Mouse (Mus musculus): ENCODE results near the gene Tmem207. TPM values are rescaled to one million over a fixed set of nuclear protein-coding genes. Genes with fewer than 3 reads are reported as not detected.
A peak's percentile ranks its signal among the peaks of the same experiment; 100 is the strongest.

Gene Tmem207
- 0.10 and 0.25 TPM in 2 replicates for polyA plus RNA-seq (2012; rRNA removed)

DNA sequence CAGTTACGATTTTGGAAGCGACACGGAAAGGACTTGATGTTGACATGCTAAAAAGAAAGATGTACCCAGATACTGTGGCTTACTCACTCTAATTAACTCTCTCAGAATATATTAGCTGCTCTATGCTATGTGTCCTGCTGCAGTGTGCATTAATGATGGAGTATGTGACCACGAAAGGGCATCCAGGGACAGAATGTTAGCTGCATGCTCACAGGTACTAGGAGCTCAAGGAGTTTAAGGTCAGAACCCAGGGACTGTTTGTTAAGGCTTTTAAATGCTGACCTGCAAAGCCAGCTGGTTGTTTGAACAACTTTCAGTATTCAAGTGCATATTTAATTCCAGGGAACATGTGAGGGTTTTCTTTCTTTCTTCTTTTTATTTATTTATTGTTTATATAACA lies at the start of gene Tmem207:
Gene Tmem207, minus strand, starts transcription at position 101 of the 400 bp plus-strand sequence.
- peak; percentile 8 for DNase-seq (ENCODE audit: low read depth)
- TF ChIP-seq POLR2A (IDR thresholded peaks at IDR 0.05; ENCODE audit: borderline replicate concordance, extremely low read depth, insufficient read depth, insufficient read length, poor library complexity, severe bottlenecking) (no peak), CTCF (IDR thresholded peaks at IDR 0.05; ENCODE audit: borderline replicate concordance, extremely low read depth, insufficient read depth, insufficient read length) (no peak)

DNA sequence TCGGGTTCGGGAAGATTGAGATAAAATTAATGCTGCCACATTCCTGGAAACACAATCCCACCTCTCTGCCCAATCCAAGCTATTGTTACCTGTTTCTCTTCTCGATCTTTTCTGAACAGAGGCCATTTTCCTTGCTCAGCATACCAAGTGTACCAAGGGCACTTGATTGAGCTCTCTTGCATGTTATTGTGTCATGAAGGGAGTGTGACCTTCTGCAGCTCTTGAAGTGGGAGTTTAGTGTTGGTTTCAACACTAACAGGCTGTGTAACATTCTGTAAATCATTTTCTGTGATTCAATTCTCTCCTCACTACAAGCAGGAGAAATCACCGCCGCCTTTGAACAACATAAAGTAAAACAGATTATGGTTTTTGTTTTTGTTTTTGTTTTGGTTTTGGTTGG lies 47.6 kb upstream of the Tmem207 start:
- TF ChIP-seq CTCF (IDR thresholded peaks at IDR 0.05; ENCODE audit: borderline replicate concordance, extremely low read depth, insufficient read depth, insufficient read length): no peak
- TF ChIP-seq POLR2A (IDR thresholded peaks at IDR 0.05; ENCODE audit: borderline replicate concordance, extremely low read depth, insufficient read depth, insufficient read length, poor library complexity, severe bottlenecking): no peak
- no peak for DNase-seq (ENCODE audit: low read depth)

DNA sequence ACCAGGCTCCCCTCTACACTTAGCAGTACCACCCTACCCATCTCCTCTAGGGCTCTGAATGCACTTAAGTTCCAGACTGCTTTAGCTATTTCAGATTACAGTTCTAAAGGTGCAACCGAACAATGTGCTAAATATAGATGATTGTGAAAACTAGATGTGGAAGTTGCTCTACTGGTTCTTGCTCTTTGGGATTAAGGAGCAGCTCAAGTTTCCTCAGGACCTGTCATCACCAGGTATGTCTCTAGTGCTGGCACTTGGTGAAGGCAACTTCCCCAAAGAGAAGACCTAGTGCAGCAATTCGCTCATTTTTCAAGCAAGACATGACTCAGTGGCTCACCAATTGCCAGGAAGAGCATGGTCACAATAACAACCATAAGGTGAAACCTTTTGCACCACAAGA lies 45.3 kb upstream of the Tmem207 start:
- DNase-seq (ENCODE audit: low read depth): no peak

DNA sequence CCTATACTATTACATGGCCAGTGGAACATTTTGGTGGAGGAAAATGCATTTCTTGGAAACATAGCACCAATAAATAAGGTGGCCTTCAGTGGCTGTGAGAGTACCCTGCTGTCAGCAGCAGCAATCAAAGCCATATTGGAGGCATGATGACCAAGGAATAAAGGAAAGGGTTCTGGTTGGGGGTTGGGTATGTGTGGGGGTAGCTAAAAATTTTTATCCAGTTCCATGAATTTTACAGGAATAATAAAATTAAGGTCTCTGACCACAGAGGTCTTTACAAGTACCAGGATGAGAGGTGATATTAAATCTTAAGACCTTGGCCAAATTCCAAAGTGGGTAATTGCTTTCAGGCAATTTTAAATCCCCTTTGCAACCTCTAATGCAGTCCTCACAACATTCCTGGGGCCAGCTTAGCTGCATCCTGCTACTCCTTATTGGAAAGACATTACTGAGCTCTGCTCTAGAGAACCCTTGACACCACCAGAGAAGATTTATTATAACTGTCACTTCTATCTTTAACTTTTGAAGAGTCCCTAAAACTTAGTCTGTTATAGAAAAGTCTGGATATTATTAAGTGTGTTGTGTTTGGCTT lies 42.9 kb upstream of the Tmem207 start:
- TF ChIP-seq CTCF (IDR thresholded peaks at IDR 0.05; ENCODE audit: borderline replicate concordance, extremely low read depth, insufficient read depth, insufficient read length): no peak
- no peak for TF ChIP-seq POLR2A (IDR thresholded peaks at IDR 0.05; ENCODE audit: borderline replicate concordance, extremely low read depth, insufficient read depth, insufficient read length, poor library complexity, severe bottlenecking)
- no peak for DNase-seq (ENCODE audit: low read depth)

More for the DNA sequence above, 45.3 kb upstream of the Tmem207 start:
- TF ChIP-seq CTCF (IDR thresholded peaks at IDR 0.05; ENCODE audit: borderline replicate concordance, extremely low read depth, insufficient read depth, insufficient read length) (no peak), POLR2A (IDR thresholded peaks at IDR 0.05; ENCODE audit: borderline replicate concordance, extremely low read depth, insufficient read depth, insufficient read length, poor library complexity, severe bottlenecking) (no peak)

DNA sequence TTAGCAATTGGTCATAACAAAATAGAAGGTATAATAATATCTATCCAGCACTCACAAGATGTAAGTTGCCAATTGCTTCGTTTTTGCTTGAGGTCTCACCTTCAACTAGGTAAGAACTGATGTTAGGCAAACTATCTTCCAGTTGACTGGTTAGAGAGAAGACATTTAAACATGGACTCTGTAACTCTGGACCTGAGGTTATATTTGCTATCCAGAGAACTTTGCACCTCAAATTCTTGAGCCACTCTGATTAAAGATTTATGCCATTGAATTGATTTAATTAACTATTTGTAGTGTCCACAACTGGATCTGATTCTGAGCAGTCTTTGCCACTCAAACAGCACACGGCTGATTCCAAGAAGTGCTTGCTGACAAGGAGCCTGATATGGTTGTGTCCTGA lies 36.2 kb upstream of the Tmem207 start:
- no peak for TF ChIP-seq CTCF (IDR thresholded peaks at IDR 0.05; ENCODE audit: borderline replicate concordance, extremely low read depth, insufficient read depth, insufficient read length)
- no peak for TF ChIP-seq POLR2A (IDR thresholded peaks at IDR 0.05; ENCODE audit: borderline replicate concordance, extremely low read depth, insufficient read depth, insufficient read length, poor library complexity, severe bottlenecking)
- no peak for DNase-seq (ENCODE audit: low read depth)

DNA sequence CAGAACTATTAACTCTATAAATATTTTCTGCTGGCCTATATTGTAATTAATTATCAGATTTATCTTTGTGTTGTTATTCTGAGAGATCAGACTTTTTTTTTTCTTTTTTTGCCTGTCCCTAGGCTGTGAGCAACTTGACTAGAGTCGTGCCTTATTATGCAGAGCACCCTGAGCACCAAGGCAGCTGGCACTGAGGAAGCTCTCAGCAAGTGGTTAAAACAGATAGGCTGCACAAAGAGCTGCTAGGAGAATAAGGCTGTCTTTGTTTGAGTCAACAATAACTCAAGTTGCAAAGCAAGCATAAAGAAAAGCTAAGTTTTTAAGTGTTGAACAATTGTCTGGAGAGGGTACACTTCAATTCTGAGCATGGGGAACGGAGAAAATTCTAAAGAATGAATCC lies 35.2 kb upstream of the Tmem207 start:
- TF ChIP-seq CTCF (IDR thresholded peaks at IDR 0.05; ENCODE audit: borderline replicate concordance, extremely low read depth, insufficient read depth, insufficient read length) (no peak), POLR2A (IDR thresholded peaks at IDR 0.05; ENCODE audit: borderline replicate concordance, extremely low read depth, insufficient read depth, insufficient read length, poor library complexity, severe bottlenecking) (no peak)
- DNase-seq (ENCODE audit: low read depth): peak; percentile 22

DNA sequence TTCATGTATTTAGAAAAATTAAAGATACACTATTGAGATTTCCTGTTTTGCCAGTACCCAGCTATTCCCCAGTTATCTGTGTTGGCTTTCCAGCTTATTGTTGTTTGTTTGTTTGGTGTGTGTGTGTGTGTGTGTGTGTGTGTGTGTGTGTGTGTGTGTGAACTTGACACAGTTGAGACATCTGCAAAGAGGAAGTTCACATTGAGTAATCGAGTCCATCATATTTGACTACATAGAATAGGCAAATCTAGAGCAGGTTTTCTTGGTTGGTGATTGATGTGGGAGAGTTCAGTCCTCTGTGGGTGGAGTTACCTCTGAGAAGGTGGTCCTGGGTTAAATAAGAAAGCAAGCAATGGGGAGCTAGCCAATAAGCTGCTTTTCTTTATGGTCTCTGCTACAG lies 32.2 kb upstream of the Tmem207 start:
- DNase-seq (ENCODE audit: low read depth): no peak
- TF ChIP-seq CTCF (IDR thresholded peaks at IDR 0.05; ENCODE audit: borderline replicate concordance, extremely low read depth, insufficient read depth, insufficient read length) (no peak), POLR2A (IDR thresholded peaks at IDR 0.05; ENCODE audit: borderline replicate concordance, extremely low read depth, insufficient read depth, insufficient read length, poor library complexity, severe bottlenecking) (no peak)

DNA sequence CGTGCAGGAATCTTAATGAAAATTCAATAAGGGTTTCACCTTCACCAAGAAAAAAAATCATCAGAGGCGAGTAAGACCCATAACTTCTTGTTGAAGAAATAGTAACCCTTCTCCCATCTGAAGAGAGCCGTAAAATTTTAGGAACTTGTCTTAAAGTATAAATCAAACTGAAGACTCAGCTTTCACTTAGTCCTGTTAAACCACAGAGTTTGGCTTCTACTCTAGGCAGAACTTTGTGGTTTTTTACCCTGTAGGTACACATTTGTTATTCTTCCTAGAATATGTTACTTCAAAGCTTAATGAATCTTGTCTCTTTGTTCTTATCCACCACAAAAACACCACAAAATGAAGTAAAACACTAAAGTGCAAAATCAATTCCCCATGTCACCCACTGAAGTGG lies 25.7 kb upstream of the Tmem207 start:
- DNase-seq (ENCODE audit: low read depth): no peak
- TF ChIP-seq CTCF (IDR thresholded peaks at IDR 0.05; ENCODE audit: borderline replicate concordance, extremely low read depth, insufficient read depth, insufficient read length) (no peak), POLR2A (IDR thresholded peaks at IDR 0.05; ENCODE audit: borderline replicate concordance, extremely low read depth, insufficient read depth, insufficient read length, poor library complexity, severe bottlenecking) (no peak)

DNA sequence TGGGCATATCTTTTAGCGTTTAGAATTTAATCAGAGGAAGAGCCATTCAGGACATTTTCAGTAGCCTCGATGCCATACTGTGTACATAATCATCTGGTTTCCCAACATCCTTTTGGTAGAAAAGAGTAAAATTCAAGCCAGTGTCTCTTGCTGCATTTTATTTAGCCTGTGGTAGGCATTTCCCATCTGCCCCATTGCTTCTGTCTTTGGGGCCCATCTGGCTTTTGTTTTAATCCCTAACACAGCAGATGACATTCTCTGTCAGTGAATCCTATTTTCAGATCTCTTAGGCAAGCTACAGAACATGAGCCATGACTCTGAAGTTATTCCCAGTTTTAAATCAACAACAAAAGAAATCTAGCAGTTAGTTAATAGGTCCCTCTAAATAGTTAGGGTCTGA lies 22.7 kb upstream of the Tmem207 start:
- DNase-seq (ENCODE audit: low read depth): no peak
- TF ChIP-seq CTCF (IDR thresholded peaks at IDR 0.05; ENCODE audit: borderline replicate concordance, extremely low read depth, insufficient read depth, insufficient read length) (no peak), POLR2A (IDR thresholded peaks at IDR 0.05; ENCODE audit: borderline replicate concordance, extremely low read depth, insufficient read depth, insufficient read length, poor library complexity, severe bottlenecking) (no peak)

DNA sequence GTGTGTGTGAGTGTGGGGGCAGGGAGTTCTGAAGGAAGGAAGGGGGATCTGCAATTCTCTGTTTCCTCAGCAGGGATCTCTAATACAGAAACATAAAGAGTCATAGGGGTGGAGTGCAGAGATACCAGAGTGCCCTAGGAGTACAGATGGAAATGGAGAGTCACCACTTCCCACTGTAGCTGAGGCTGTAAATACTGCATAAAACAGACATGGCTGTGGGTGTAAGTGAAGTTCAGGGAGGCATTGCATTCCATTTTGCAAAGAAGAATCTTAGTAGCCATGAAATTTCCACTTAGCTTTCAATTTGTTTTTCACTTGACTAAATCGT lies 20.3 kb upstream of the Tmem207 start:
- TF ChIP-seq POLR2A (IDR thresholded peaks at IDR 0.05; ENCODE audit: borderline replicate concordance, extremely low read depth, insufficient read depth, insufficient read length, poor library complexity, severe bottlenecking) (no peak), CTCF (IDR thresholded peaks at IDR 0.05; ENCODE audit: borderline replicate concordance, extremely low read depth, insufficient read depth, insufficient read length) (no peak)
- DNase-seq (ENCODE audit: low read depth): no peak

DNA sequence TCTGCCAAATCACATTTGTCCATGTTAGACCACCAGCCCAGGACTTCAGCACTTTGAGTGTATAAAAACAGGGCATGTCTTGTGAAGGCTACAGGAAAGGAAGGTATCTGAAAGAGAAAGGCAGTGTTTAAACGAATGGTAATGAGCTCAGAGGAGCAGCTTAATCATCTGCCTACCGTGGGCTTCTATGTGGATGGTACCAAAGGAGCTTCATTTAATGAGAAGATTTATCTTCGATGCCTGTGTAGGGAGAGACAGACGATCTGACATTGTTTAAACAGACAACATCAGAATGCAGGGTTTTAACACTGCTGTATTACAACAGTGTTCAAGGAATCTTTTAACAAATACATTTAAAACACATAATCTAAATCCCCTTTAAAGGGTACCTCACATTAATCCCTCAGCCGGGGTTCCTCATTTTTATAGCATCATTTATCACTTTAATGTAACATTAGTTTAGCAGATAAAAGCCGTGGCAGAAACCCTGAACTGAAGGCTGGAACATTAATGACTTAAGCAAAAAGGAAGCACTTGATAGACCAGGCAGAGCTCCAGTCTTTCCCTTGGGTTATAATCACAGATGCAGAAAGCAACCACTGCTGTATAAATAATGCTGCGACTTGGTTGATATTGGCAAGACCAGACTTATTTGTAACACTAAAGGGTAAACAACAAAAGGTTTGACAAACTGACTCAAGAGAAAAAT lies 19.8 kb upstream of the Tmem207 start:
- peak; percentile 51 for DNase-seq (ENCODE audit: low read depth)
- TF ChIP-seq POLR2A (IDR thresholded peaks at IDR 0.05; ENCODE audit: borderline replicate concordance, extremely low read depth, insufficient read depth, insufficient read length, poor library complexity, severe bottlenecking): no peak
- no peak for TF ChIP-seq CTCF (IDR thresholded peaks at IDR 0.05; ENCODE audit: borderline replicate concordance, extremely low read depth, insufficient read depth, insufficient read length)

DNA sequence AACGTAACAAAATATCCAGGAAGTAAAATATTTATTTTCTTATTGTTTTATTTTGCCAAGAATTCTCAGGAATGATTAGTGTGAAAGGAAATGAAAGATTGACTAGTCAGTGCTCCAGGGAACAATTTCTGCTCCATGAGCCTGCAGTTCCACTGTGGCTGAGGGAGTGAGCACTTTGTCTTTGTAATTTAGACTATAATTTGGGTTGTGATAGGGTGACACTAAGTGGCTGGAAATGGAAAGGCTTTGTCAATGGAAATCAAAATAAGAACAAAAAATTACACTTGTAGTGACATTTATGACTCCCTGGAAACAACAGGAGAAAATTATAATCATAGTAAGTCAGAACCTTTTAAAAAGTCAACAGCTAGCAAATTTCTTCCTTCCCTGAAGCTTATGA lies 5.7 kb upstream of the Tmem207 start:
- TF ChIP-seq POLR2A (IDR thresholded peaks at IDR 0.05; ENCODE audit: borderline replicate concordance, extremely low read depth, insufficient read depth, insufficient read length, poor library complexity, severe bottlenecking) (no peak), CTCF (IDR thresholded peaks at IDR 0.05; ENCODE audit: borderline replicate concordance, extremely low read depth, insufficient read depth, insufficient read length) (no peak)
- peak; percentile 65 for DNase-seq (ENCODE audit: low read depth)

All from brain, embryonic 14.5 days (tissue).